Mouse (Mus musculus) frontal cortex, postnatal 14 days (tissue): Measurements from ENCODE around the gene Galnt4.
"Not testable (repeated sequence)": the region's sequence is repeated elsewhere in the genome, so short reads cannot be mapped to it uniquely, and the experiment has no call there.

Experiments used
- DNase-seq, 2 experiments: peaks; one replicate each; pipeline ENCODE4 v3.0.0; 2022; ENCODE audit warnings: low spot score in 2 of 2

The Galnt4 gene

GRCm38 (mm10) chr10:99157697-99158096 is 49.7 kb downstream of the Galnt4 start:
- DNase-seq: not testable (repeated sequence)

- no peak for DNase-seq
Measured at GRCm38 (mm10) chr10:99161987-99162582, 54.1 kb downstream of the Galnt4 start.
